Mouse (Mus musculus) c-Kit-positive CD71-positive TER-119-positive erythroid progenitor cells, embryonic 14.5 days (primary cell): ENCODE measurements around the gene Catsperd.
"Not testable (repeated sequence)": the region's sequence is repeated elsewhere in the genome, so short reads cannot be mapped to it uniquely, and the experiment has no call there.

ENCODE experiments used
- DNase-seq: peaks from one replicate; pipeline ENCODE4 v3.0.0-alpha.2; 2013; ENCODE audit warnings: low spot score

Gene Catsperd

GRCm38 (mm10) chr17:56627530-56628277, at the start of gene Catsperd:
Catsperd (plus strand) TSS chr17:56628143.
- no peak for DNase-seq

- no peak for DNase-seq
These were observed 44.9 kb upstream of the Catsperd start for GRCm38 (mm10) chr17:56583071-56583470.

- DNase-seq = peak; percentile 53
These were observed 44.2 kb upstream of the Catsperd start for GRCm38 (mm10) chr17:56583611-56584256.

GRCm38 (mm10) chr17:56584257-56585130, 43.4 kb upstream of the Catsperd start, which contains the start of the genes Safb2 and Safb:
Safb2 (minus strand) TSS chr17:56584585.
Safb (plus strand) TSS chr17:56584825.
- peak; percentile 97 for DNase-seq

GRCm38 (mm10) chr17:56585171-56585821, 42.6 kb upstream of the Catsperd start:
- peak; percentile 25 for DNase-seq

- DNase-seq = no peak
These were observed 40.2 kb upstream of the Catsperd start for GRCm38 (mm10) chr17:56587773-56588172.

GRCm38 (mm10) chr17:56588921-56589320, 39.0 kb upstream of the Catsperd start:
- DNase-seq = no peak

- DNase-seq = no peak
These were observed 35.4 kb upstream of the Catsperd start for GRCm38 (mm10) chr17:56592553-56592952.

- DNase-seq = no peak
These were observed 34.2 kb upstream of the Catsperd start for GRCm38 (mm10) chr17:56593527-56594271.

- no peak for DNase-seq
These were observed 24.5 kb upstream of the Catsperd start for GRCm38 (mm10) chr17:56603186-56604069.

GRCm38 (mm10) chr17:56604070-56604380, 23.9 kb upstream of the Catsperd start:
- no peak for DNase-seq

- DNase-seq = no peak
These were observed 23.5 kb upstream of the Catsperd start for GRCm38 (mm10) chr17:56604422-56604821.

GRCm38 (mm10) chr17:56605431-56605830, 22.5 kb upstream of the Catsperd start:
- no peak for DNase-seq

GRCm38 (mm10) chr17:56607521-56608062, 20.4 kb upstream of the Catsperd start:
- no peak for DNase-seq

- no peak for DNase-seq
These were observed 19.2 kb upstream of the Catsperd start for GRCm38 (mm10) chr17:56608699-56609098.

- DNase-seq = peak; percentile 96
These were observed 18.3 kb upstream of the Catsperd start, which contains the start of gene 2410015M20Rik for GRCm38 (mm10) chr17:56609452-56610171. 2410015M20Rik (minus strand) TSS chr17:56609771.

- DNase-seq = no peak
These were observed 16.6 kb upstream of the Catsperd start for GRCm38 (mm10) chr17:56611323-56611722.

GRCm38 (mm10) chr17:56611861-56612564, 15.9 kb upstream of the Catsperd start:
- DNase-seq = peak; percentile 83

- DNase-seq = not testable (repeated sequence)
These were observed 15.4 kb upstream of the Catsperd start for GRCm38 (mm10) chr17:56612565-56612939.
